Mouse (Mus musculus): Measurements from ENCODE around the gene Rai14.

DNA sequence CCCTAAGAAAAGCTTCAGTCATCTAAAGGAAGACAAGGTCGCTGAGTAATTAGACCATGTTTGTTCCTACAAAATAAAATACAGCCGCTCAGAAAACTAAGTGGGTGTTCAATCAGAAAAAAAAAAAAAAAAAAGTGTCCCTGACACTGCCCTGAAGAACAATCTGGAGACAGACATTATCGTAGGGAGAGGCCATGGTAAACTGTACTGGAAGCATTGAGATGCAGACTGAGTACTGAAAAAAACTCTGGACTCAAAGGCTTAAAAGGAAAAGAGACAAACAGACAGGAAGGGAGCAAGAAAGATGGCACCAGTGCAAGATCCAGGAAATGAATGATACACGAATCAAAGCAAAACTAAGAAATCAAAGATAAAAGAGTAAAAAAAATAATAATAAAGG lies 71.2 kb downstream of the Rai14 start:
- TF ChIP-seq CTCF (IDR thresholded peaks at IDR 0.05; ENCODE audit: low read depth) (no peak), EP300 (IDR thresholded peaks at IDR 0.05; ENCODE audit: low read depth) (no peak)

Data from liver, postnatal 0 days (tissue).